Mouse (Mus musculus): Measurements from ENCODE around the gene Mvb12a.

DNA sequence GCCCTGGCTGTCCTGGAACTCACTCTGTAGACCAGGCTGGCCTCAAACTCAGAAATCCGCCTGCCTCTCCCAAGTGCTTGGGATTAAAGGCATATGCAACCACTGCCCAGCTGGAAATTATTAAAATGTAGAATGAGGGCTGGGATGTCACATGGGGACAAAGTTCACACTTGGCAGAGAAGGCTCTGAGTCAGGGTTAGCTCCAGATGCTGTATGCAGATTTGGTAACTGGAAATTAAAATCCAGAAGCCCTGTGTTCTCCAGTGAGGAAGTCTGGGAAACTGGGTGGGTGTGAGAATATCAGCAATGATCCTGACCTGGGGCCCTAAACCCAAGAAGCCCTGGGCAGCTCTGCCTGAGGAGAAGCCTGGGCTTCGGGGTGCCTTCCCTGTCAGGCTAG lies 33.4 kb upstream of the Mvb12a start:
- TF ChIP-seq CTCF (IDR thresholded peaks at IDR 0.05; ENCODE audit: control insufficient read depth, insufficient read depth, insufficient replicate concordance, low read depth, low read length), result no peak
- TF ChIP-seq POLR2A (IDR thresholded peaks at IDR 0.05; ENCODE audit: control insufficient read depth, low read depth, low read length), result no peak
